Mouse (Mus musculus) megakaryocyte, adult 5-6 weeks (primary cell): ENCODE measurements around the gene Eef1a1. TPM values are rescaled to one million over a fixed set of nuclear protein-coding genes. Genes with fewer than 3 reads are reported as not detected.
"Not testable (repeated sequence)": the region's sequence is repeated elsewhere in the genome, so short reads cannot be mapped to it uniquely, and the experiment has no call there.

ENCODE experiments used
- ATAC-seq: 2 replicates; pipeline ENCODE4 v1.8.0; 2016; ENCODE audit warnings: mild to moderate bottlenecking, inconsistent platforms; ENCODE audit not compliant: poor library complexity, severe bottlenecking
- total RNA-seq, 2 experiments: library from RNA; stranded (forward) in 1 of 2; stranded (reverse) in 1 of 2; fragments of 153-499, 151-499 nt in 1 of 2; fragments of 221-1000, 200-1000 nt in 1 of 2; gene quantifications; 2 replicates each; pipeline versions ENCODE4 v1.2.3 to v1.2.4; 2015 to 2017

Gene Eef1a1
- total RNA-seq, 2 experiments from 2014 or later = 9,740 to 12,645 TPM

GRCm38 (mm10) chr9:78508106-78508786, 19.3 kb upstream of the Eef1a1 start:
- no peak for ATAC-seq

GRCm38 (mm10) chr9:78506722-78507077, 17.7 kb upstream of the Eef1a1 start:
- ATAC-seq = no peak

- no peak for ATAC-seq
Observed at GRCm38 (mm10) chr9:78506002-78506721, 17.2 kb upstream of the Eef1a1 start.

- ATAC-seq = no peak
Observed at GRCm38 (mm10) chr9:78505223-78505622, 16.3 kb upstream of the Eef1a1 start.

- no peak for ATAC-seq
Observed at GRCm38 (mm10) chr9:78504679-78505078, 15.7 kb upstream of the Eef1a1 start.

- no peak for ATAC-seq
Observed at GRCm38 (mm10) chr9:78504133-78504532, 15.2 kb upstream of the Eef1a1 start.

GRCm38 (mm10) chr9:78503223-78504079, 14.5 kb upstream of the Eef1a1 start:
- no peak for ATAC-seq

- no peak for ATAC-seq
Observed at GRCm38 (mm10) chr9:78501284-78501683, 12.3 kb upstream of the Eef1a1 start.

GRCm38 (mm10) chr9:78500386-78500785, 11.4 kb upstream of the Eef1a1 start:
- no peak for ATAC-seq

GRCm38 (mm10) chr9:78493171-78493570, 4.2 kb upstream of the Eef1a1 start:
- no peak for ATAC-seq

- no peak for ATAC-seq
Observed at GRCm38 (mm10) chr9:78492254-78492653, 3.3 kb upstream of the Eef1a1 start.

- ATAC-seq = no peak
Observed at GRCm38 (mm10) chr9:78491169-78491568, 2.2 kb upstream of the Eef1a1 start.

- ATAC-seq = not testable (repeated sequence)
Observed at GRCm38 (mm10) chr9:78488021-78488420, 930 bp downstream of the Eef1a1 start.

GRCm38 (mm10) chr9:78484660-78485059, 4.3 kb downstream of the Eef1a1 start:
- no peak for ATAC-seq

- no peak for ATAC-seq
Observed at GRCm38 (mm10) chr9:78482386-78482785, 6.6 kb downstream of the Eef1a1 start.

GRCm38 (mm10) chr9:78481423-78482331, 7.3 kb downstream of the Eef1a1 start:
- ATAC-seq = peak; percentile 67

- peak; percentile 70 for ATAC-seq
Observed at GRCm38 (mm10) chr9:78480706-78481358, 8.1 kb downstream of the Eef1a1 start.

- not testable (repeated sequence) for ATAC-seq
Observed at GRCm38 (mm10) chr9:78480227-78480626, 8.7 kb downstream of the Eef1a1 start.

- ATAC-seq = not testable (repeated sequence)
Observed at GRCm38 (mm10) chr9:78479308-78479707, 9.6 kb downstream of the Eef1a1 start.
